Mouse (Mus musculus) kidney, postnatal 25 days (tissue): ENCODE results near the gene Rnf182.

Source experiments
- DNase-seq, 2 experiments: peaks; one replicate each; pipeline ENCODE4 v3.0.0; 2021; ENCODE audit warnings: mixed read lengths in 2 of 2

Rnf182 gene

DNA sequence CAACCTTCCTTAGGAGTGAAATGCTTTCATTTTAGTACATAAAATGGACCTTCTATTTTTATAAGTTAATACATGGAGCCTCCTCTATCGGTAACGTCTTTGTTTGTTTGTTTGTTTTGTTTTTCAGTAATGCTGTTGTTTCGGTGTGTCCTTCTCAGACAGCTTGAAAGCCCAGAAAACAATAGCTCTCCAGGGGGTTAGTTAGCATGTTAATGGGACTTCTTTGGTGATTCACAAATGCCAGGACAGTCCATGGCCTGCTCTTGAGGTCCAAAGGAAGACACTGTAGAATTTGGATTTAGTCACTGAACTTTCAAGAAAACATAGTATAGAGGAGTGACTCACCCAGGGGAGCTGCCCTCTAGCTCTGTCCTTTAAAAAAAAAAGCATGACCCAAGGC is 843 bp upstream of the Rnf182 start:
- no peak for DNase-seq

DNA sequence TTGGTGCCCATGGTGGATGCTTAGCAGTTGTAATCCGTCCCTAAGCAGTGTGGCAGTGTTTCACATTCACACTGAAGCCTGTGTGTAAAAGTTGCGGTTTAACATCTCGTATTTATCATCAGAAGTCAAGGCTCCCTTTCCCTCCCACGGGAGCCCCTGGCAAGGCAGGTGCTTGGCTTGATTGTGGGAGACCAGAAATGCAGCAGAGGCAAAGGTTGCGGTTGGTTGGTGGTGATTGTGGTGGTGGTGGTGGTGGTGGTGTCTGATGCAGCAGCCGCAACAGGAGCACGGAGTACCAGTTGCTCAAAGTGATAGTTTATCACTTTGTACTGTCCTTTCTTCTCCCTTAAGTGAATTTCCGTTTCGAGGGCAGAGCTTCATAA is 325 bp upstream of the Rnf182 start:
- no peak for DNase-seq

DNA sequence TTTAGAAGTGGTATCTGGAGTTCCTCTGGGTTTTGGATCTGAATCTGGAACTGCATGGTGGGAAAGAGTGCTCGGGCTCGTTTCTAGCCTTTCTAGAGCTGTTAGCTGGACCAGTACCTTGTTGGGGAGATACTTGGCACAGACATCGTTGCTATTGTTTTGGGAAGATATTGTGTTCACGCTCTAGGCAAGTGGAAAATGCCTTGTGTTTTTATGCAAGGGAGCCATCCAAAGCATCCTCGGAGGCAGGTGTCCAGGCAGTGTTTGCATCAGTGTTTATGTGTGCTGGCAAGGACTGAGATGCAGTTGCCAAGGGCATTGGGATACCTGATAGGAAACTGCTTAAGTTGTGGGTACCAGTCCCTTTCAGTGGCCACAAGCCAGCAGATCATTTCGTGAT is 1.0 kb downstream of the Rnf182 start:
- no peak for DNase-seq

DNA sequence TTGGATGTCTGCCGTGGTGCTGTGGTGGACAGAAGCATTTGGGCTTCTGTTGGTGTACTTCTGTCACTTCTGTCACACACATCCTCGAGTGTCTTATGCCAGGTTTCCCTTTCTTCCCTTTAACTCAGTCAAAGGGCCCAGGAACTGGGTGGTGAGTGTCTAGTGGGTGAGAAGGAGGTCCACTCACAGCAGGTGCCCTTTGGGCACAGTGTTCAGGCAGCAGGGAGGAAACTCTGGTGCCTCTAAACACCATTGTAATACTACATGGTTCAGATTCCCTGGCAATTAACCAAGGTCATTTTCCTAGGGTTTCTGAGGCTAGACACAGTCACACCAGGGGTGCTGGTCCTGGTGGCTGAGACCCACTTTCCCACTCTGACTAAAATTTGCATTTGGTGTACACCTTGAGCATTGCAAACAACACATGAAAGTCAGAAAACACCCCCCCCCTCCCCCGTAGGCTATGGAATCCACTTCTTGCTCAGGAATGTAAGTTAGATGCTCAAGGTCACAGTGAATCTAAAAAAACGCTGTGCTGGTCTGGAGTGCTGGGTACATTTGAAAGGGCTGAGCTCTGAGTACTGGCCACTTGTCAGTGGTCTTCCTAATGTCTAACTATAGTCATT is 4.2 kb downstream of the Rnf182 start:
- DNase-seq = no peak

DNA sequence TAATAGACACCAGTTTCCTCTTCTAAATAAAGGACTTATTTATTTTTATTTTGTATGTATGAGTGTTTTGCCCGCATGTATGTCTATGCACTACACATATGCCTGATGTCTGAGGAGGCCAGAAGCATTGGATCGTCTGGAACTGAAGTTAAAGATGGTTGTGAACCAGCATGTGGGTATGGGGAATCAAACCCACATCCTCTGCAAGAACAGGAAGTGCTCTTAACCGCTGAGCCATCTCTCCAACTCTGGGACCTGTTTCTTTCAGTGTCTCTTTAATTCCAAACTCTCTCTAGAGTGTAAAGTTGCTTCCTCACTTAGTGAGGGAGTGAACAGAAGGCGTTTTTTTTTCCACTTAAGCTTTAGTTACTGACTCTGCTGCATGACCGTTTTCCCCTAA is 12.4 kb downstream of the Rnf182 start:
- no peak for DNase-seq

DNA sequence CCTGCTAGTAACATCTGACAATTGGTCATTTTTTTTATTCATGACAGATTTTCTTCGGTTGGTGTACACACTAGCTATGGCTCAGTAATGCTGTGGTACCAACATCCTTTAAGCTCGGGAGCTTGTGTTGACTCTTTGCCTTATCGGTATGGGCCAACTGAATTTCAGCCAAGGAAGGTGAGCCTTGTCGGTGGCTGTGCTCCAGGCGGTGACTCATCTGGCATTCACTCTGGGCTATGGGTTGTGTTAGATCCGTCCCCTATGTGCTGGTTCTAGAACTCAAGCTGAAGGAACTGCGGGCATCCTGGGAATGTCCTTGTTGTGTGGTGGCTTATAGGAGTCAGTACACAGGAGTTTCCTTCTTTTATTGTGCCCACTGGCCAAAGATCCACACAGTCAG is 14.3 kb downstream of the Rnf182 start:
- no peak for DNase-seq

DNA sequence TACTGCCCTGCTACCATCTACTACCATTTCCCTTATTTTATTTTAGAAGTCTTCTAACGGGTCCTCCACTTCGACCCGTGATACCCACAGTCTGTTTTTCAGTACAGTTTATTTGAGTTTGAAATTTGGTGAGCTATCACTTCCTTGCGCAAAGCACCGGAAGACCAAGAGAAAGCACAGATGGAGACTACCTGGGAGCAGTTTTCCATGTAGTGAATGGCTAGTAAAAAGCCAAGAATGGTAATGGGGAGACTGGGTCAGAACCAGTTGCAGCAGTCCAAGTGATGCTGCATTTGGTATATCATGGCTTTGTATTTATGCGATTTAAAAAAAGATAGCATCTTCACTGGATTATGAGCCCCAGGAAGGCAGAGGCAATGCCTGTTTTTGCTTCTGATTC is 15.8 kb downstream of the Rnf182 start:
- no peak for DNase-seq

DNA sequence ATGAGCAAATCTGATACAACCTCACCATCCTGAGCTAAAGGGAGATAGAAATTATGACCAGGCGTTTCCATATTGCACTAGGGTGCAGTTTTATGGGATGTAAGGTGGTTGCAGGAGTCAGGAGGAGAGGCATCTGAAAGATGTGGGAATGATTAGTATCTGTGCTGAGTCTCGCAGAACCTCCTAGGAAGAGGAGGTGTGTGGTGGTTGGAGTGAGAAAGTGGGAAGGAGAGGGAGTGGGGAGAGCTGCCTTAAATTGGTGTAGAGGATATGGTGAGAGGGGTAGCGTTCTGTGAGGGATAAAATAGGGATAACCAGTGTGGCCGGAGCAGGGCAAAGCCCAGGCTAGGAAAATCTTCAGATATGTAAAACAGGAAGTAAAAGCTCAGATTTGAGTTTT is 17.5 kb downstream of the Rnf182 start:
- no peak for DNase-seq

DNA sequence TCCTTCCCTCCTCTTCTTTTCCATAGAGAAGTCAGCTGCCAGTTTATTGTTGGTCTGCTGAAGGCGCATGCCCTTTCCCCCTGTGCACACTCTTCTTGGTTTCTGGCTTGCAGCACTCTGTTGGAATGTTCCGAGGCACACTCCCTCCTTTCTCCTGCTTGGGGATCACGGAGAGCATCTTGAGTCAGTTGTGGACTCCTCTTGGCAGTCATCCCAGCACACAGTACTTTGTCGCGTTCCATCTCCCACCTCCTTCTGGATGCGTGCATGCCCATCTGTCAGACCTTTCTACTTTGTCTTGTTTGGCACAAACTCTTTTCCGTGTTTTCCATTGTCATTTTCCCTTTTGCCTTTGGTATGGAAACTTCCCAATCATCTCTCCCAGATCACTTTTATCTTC is 22.2 kb downstream of the Rnf182 start:
- DNase-seq = no peak

DNA sequence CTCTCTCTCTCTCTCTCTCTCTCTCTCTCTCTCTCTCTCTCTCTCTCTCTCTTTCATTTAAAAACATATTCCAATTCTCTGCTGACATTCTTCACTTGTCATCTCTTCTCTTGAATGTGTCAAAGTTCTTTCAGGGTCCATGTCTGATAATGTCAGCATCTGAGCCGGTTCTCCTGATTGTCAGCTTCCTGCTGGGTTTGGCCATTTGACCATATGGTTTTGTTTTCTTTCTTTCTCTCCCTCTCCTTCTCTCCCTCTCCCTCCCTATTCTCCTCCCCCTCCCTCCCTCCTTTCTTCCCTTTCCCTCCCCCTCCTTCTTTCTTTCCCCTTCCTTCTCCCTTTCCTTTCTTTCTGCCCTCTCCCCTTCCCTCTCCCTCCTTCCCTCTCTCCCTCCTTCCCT is 29.5 kb downstream of the Rnf182 start:
- no peak for DNase-seq

DNA sequence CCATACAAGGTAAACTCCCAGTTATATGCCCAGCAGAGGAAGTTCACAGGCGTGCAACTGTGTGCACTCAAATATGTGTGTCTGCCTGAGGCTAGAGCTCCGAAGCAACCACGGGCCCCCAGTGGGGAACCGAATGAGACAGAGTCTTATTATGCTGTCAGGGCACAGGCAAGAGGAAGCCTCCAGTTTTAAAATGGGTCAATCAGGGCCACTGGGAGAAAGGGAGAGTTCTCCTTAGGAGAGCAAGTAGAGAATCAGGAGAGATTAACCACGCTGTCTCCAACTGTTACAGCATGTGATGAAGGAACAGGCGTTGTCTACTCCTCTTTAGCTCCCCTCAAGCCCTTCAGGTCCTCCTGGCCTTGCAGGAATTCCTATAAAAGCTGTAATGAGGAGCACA is 33.0 kb downstream of the Rnf182 start:
- no peak for DNase-seq

DNA sequence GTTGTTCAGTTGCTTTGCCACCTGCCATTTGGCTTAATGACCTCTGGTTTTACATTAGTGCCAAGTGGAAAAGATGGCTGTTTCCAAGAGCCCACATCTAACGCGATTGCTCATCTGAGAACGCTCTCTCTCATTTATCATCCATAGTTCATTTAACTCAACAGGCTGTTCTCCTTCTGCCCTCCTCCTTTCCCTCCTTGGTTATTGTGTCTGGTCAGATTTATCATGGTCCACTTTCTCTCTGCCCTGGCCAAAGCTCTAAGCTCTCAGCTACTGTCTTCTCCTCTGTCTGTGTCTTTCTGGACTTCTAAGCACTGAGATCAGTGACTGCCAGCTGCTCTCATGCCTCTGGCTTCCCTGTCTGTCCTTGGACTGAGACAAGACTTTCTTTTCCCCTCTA is 35.8 kb downstream of the Rnf182 start:
- DNase-seq = no peak

DNA sequence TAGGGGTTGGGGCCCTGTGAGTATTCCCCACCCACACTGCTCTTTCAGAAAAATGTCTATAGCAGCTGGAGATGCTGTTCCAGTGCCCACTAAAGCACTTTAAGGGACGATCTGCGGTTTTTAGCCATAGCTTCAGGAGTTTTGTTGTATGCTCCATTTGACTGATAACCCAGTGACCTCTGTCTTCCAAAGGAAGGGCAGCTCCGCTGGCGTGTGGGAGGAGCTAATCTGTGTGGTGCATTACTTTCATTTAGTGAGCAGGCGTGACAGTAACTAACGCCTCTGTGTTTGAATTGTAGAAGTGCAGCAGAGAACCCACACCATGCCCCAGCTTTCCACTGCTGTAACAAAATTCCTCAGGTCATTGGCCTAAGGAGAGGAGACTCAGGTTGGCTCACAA is 38.6 kb downstream of the Rnf182 start:
- DNase-seq = no peak

DNA sequence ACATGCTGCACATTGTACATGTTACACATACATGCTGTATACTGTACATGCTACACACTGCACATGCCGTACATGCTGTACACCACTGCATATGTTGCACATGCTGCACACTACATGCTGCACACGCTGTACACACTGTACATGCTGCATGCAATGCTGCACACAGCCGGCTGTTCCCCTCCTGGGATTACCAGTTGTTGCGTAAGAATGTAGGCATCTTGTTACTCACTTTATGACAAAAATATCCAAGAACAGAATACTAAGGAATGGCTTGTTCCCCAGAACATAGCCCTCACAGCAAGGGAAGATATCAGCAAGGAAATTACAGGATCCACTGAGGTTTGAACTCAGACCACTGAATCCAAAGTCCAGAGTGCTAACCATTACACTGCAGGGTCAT is 47.7 kb downstream of the Rnf182 start:
- DNase-seq = no peak

DNA sequence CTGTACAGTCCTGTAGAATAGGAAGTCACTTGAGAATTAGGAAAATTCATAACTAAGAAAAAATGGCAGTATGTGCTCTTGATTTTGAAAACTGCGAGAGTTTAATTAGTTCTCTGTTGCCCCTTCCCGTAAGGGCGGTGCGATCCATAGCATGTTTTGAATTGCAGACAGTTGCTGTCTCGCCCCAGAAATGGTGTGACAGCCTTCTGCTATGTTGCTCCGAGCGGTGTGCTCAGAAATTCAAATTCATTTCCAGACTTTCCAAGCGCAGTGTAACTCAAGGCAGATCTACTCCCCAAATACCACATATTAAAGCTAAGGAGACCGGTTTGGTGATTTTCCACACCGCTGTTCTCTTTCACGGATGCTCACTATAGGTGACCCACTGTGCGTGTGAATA is 50.6 kb downstream of the Rnf182 start:
- DNase-seq = no peak

DNA sequence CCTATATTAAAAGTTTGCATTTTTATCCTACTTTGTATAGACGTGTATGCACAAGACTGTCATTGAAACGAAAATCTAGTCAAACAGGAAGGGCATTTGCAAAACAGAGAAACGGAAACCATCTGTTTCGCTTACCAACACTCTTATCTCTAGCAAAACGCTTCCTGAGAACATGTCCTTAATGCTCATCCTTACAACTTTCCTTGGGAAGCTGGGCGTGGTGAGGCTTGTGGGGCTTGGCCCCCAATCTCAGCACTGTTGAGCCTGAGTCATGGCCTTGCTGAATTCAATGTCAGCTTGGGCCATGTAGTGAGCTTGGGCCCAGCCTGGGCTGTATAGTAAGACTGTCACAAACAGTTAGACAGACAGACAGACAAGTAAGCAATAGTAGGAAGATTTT is 51.4 kb downstream of the Rnf182 start:
- no peak for DNase-seq

DNA sequence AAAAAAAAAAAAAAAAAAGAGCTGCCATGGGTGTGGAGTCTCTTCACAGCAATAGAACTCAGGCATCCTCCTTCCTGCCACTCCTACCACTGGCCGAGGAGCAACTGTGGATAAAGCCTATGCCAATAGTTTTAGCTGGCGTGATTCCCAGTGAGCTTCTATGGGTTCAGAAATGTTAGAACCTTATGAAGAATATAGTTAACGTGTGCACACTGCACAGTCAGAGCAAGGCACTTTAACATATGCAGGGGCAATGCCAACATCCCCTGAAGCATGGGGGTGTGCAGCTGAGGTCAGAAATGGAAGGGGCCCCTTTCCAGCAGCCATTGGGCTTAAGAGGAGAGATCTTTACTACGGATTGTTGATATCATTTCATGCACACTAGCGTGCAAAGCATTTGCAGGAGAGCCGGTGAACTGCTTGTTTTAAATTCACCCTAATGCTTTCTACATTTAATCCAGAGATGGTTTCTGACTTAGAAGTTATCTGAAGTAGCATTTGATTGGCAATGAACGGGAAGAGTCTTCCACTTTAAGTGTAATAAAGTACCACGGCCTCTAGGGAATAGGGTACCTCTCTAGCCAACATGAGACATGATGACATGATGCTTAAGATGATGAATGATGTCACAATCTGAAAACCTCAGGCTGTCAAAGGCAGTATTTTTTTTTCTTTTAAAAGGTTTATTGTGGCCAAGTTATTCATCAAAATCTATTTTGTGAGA is 61.8 kb downstream of the Rnf182 start:
- no peak for DNase-seq

DNA sequence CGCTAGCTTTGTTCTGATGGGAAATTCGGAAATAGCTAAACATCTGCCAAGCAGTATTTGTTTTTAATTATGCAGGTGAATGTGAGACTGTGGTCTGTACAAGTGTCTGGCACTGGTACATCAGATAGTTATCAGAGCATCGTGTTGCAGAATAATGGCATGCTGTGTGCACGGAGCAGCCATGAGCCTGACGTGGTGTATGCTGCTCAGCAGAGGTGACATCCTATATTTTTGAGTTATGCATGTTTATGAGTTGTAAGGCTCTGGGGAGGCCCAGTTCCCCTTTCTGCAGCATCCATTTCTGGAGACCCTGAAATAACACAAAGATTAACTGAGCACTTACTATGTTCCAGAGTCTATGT is 62.4 kb downstream of the Rnf182 start:
- DNase-seq = no peak

DNA sequence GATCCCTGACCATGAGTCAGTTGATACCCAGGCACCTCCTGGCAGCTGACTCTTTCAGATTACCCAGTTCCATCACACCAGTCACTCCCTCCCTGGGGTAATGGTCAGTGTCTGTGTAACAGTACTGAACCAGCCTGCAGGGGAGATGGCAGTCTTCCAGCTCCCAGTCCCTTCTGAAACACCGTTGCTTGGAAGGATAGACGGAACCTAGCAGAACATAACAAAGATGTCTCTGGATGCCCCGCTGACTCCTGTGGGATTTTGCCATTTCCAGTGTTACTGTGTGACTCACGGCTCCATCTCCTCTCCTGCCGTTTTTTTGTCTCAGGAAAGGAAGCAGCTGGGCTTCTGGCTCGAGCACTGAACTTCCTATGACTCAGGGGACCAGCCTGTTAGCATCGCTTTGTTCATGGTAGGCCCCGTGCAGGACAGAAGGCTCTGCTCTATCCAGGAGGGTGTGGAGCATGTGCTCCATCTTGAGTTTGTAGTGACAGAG is 69.0 kb downstream of the Rnf182 start:
- DNase-seq = peak; percentile 46 to 74

DNA sequence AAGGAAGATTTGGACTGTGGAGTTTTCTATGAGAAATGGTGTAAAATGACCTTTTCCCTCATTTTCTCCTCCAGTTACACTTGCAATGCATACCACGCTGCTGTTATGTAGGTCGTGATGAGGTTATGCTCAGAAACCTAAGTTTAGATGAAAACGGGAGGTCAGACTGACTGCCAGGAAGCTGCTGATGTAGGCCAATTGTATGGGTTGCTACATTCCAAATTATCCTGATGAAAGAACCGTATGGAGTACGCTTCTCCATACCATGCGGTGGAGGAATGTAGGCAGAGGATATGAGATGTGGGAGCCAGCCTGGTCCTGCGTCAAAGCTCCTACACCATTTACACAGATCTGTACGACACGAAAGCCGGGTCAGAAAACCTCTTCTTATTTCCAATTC is 72.6 kb downstream of the Rnf182 start:
- no peak for DNase-seq

DNA sequence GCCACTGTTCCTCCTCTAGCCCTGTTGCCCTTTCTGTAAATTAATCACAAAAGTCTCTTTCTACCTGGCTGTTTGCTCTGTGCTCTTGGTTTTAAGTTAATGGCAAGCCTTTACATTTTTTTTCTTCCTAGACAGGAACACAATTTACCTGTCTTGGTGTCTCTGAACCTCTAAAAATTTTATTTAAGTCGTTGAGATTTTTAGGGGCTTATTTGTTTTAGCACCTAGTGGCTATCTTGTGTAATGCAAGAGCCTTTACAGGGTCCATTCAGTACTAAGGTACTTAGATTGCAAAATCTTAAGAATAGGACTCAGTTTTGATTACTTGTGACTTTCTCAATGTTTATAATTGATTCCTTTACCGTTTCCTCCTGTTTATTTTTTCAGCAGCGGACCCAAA is 76.2 kb downstream of the Rnf182 start:
- no peak for DNase-seq

DNA sequence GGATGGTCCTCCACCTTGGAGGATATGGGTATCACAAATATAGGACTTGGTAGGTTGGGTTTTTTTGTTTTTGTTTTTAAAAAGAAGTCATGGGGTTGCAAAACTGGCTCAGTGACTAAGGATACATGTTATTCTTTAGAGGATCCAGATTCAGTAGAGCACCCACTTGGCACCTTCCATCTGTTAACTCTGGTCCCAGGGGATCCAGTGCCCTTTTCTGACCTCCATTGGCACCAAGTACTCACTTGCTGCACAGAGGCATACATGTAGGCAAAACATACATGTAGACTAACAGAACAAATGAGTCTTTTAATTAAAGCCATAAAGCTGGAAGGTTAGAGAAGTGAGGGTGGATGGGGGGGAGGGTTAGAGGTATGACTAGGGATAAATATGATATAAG is 80.0 kb downstream of the Rnf182 start:
- DNase-seq = no peak

DNA sequence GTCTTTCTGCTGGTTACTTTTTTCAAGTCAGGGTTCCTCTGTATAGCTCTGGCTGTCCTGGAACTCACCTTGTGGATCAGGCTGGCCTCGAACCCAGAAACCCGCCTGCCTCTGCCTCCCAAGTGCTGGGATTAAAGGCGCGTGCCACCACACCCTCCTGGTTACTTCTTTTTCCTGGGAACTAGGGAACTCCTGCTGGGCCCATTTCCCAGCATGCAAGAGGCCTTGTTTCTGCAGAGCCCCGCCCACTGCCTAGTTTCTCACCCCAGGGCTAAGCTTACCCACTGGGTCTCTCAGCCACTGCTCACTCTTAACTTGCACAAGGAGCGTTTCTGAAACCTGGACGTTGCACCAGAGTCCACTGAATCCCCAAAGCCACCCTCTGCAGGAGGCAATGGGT is 80.5 kb downstream of the Rnf182 start:
- no peak for DNase-seq

DNA sequence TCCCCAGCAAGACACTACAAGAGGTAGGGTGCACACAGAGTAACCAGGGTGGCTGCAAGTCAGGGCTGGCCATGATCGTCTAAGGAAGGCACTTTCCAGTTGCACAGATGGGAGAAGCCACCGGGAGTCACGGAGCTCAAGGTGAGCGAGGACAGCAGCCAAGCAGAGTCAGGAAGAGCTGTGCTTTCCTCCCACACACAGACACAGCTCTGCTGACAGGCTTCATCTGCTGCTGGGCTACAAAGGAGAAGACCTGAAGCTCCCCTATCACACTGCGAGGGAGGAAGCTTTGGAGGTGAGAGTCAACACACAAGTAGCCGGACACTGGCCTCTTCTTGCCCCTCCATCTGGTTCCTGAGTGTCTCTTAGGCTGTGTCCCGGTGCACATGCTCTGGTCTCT is 83.0 kb downstream of the Rnf182 start:
- DNase-seq = no peak

DNA sequence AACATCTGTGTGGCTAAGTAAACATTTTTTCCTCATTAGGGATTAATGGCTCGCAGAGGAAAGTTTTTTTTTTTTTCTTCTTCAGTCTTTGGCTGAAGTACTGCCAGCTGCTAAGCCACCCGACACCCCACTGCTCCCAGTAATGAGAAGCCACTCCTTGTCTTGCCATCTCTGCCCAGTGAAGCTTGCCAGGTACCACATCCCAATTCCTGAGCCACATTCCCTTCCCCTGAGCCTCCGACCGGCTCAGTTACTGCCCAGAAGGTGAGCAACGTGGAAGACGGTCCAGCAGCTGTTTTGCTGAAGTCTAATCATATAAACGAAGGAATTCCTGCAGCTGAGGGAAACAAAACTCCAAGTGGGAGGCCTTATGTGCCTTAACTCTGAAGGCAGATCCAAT is 88.0 kb downstream of the Rnf182 start:
- no peak for DNase-seq
